Mouse (Mus musculus) hindbrain, embryonic 16.5 days (tissue): ENCODE data around the gene Kbtbd12. TPM values are rescaled to one million over a fixed set of nuclear protein-coding genes. Genes with fewer than 3 reads are reported as not detected.

Source experiments
- ATAC-seq: fragments of 200-750 bp; cut with Nextera tagmentation; 2 replicates; pipeline ENCODE4 v1.8.0; 2017; ENCODE audit warnings: moderate TSS enrichment, moderate library complexity
- H3K27ac ChIP-seq: fragments of 300-500 bp; sonication (generic); 2 replicates; pipeline ENCODE4 v1.5.1; 2014; ENCODE audit warnings: low read depth, mild to moderate bottlenecking, control low read depth, low read length, moderate library complexity
- H3K27me3 ChIP-seq: fragments of 300-500 bp; sonication (generic); replicated peaks from 2 replicates; pipeline ENCODE4 v1.6.1; 2014; ENCODE audit warnings: low read length; ENCODE audit not compliant: control insufficient read depth, insufficient read depth
- H3K36me3 ChIP-seq: fragments of 300-500 bp; sonication (generic); 2 replicates; pipeline ENCODE4 v1.6.1; 2014; ENCODE audit warnings: mild to moderate bottlenecking, low read length, moderate library complexity, mixed read lengths; ENCODE audit not compliant: control insufficient read depth, insufficient read depth
- H3K4me1 ChIP-seq: fragments of 300-500 bp; sonication (generic); 2 replicates; pipeline ENCODE4 v1.6.1; 2014; ENCODE audit warnings: low read depth, low read length; ENCODE audit not compliant: control insufficient read depth, insufficient read depth
- H3K4me2 ChIP-seq: fragments of 300-500 bp; sonication (generic); 2 replicates; pipeline ENCODE4 v1.6.1; 2014; ENCODE audit warnings: mild to moderate bottlenecking, low read length, control low read depth, moderate library complexity
- H3K4me3 ChIP-seq: fragments of 300-500 bp; sonication (generic); 2 replicates; pipeline ENCODE4 v1.5.1; 2014; ENCODE audit warnings: mild to moderate bottlenecking, low read length, control low read depth, moderate library complexity
- H3K9ac ChIP-seq: fragments of 300-500 bp; sonication (generic); 2 replicates; pipeline ENCODE4 v1.6.1; 2014; ENCODE audit warnings: low read depth, mild to moderate bottlenecking, control low read depth, low read length, moderate library complexity
- H3K9me3 ChIP-seq: fragments of 300-500 bp; sonication (generic); 2 replicates; pipeline ENCODE4 v1.6.1; 2014; ENCODE audit warnings: mild to moderate bottlenecking, low read length, moderate library complexity; ENCODE audit not compliant: control insufficient read depth
- WGBS: fragments of 180-500 bp; shearing (Covaris S2); extraction: QIAGEN DNeasy Blood & Tissue Kit; methylation state at CpG from one replicate; pipeline ENCODE4 v1.1.7; 2014; 5-methylcytosine and 5-hydroxymethylcytosine counted together
- polyA plus RNA-seq: library from polyadenylated mRNA; unstranded; fragments of >200 nt; fragmentation: Nextera tagmentation; extraction: Ambion mirVana; gene quantifications from 2 replicates; pipeline ENCODE4 v1.2.1, GENCODE M21; 2015

Kbtbd12 gene
- polyA plus RNA-seq, 1 experiment from 2014 or later, result 0.60 TPM

DNA sequence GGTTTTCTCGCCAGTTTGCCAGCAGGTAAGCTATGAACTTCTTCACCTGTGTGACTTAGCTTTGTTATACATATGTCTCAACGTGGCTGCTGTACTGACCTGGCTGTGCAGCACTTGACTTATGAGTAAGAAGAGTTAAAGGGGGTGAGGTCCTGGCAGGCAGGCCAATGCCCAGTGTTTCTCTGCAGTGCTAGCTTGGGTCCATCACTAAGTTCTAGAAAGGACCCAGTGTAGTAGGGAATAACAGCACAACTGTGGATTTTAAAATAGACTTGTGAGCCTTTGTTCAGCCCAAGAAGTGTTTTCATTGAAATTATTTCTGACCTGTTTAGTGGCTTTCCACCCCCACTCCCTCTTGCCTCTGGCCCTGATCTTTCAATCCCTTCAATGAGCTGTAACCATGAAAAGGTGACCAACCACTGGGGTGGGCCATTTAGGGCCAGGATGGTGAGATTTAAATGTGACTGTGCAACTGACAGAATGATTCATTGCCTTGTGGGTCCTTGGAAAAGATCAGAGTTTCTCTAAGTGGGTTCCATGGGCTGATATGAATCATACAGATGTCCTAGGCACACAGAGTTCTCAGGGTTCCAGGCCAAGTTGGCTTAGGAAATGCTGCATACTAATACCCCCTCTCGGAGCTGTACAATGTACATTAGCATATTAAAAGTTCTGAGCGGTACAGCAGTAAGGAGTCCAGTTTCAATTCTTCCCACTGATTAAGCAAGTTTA is 10.0 kb upstream of the Kbtbd12 start:
- no peaks in the 10 kb centered on the region for H3K9me3 ChIP-seq
- peaks cover 3% of the 10 kb centered on the region; the same call in 1 of the 2 replicates for H3K4me1 ChIP-seq
- no peak overlapping the region for H3K27ac ChIP-seq
- no peaks in the 10 kb centered on the region for H3K36me3 ChIP-seq
- H3K27me3 ChIP-seq, result no peaks in the 10 kb centered on the region
- peak; percentile 88 for ATAC-seq
- H3K4me3 ChIP-seq, result no peak overlapping the region
- WGBS, result 46% methylated on average over 4 of the region's 4 CpGs
- no peak overlapping the region for H3K9ac ChIP-seq
- no peak overlapping the region for H3K4me2 ChIP-seq

DNA sequence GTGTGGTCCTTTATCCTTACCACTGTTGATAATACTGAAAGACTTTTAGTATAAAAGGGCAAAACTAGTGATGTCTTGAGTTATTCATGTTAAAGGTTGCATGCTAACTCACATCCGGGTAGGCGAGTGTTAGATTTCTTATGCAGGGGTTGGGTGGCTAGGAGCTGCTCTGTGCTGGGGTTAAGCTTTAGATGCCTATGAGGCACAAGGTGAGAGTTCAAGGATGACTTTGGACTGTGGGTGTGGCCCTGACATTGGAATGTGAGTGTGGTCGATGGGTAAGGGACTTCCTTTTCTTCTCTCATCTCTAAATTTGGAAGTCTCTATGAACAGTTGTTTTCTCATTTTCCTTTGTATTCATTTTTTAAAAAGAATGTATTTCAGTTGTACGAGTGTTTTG is 7.0 kb upstream of the Kbtbd12 start:
- Histone ChIP-seq H3K4me3 (no peak overlapping the region), H3K36me3 (no peaks in the 10 kb centered on the region), H3K4me1 (peaks cover 9% of the 10 kb centered on the region), H3K27ac (no peak overlapping the region), H3K4me2 (no peak overlapping the region), H3K9me3 (no peaks in the 10 kb centered on the region), H3K9ac (no peak overlapping the region), H3K27me3 (no peaks in the 10 kb centered on the region)
- 90% methylated on average over 4 of the region's 4 CpGs for WGBS
- no peak for ATAC-seq

DNA sequence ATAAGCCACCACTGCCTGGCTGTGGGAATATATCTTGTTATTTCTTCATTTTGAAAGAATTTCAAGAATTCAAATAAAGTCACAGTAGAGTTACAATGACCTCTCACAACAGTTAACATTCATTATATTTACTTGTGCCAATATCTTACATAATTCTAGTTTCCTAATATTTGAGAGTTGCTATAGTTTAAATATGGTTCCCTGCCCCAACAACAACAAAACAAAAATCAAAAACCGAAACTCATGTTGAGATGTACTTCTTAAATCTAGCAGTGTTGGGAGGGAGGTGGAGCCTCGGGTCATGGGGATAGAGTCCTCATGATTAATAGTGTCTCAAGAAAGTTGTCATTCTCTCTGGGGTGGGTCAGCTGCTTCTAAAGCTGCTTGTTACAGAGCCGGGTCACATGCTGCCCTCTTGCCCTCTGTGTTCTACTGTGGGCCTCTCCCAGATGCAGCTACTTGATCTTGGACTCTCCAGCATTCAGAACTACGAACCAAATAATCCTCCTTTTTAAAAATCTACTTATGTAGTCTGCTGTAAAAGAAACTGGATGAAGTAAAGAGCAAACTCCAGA is 3.7 kb upstream of the Kbtbd12 start:
- Histone ChIP-seq H3K4me1 (peaks cover 6% of the 10 kb centered on the region), H3K4me3 (no peak overlapping the region), H3K27me3 (no peaks in the 10 kb centered on the region), H3K27ac (no peak overlapping the region), H3K36me3 (no peaks in the 10 kb centered on the region), H3K4me2 (no peak overlapping the region), H3K9ac (no peak overlapping the region), H3K9me3 (no peaks in the 10 kb centered on the region; the same call in 1 of the 2 replicates)
- WGBS, result 65% methylated on average over 4 of the region's 4 CpGs
- no peak for ATAC-seq

DNA sequence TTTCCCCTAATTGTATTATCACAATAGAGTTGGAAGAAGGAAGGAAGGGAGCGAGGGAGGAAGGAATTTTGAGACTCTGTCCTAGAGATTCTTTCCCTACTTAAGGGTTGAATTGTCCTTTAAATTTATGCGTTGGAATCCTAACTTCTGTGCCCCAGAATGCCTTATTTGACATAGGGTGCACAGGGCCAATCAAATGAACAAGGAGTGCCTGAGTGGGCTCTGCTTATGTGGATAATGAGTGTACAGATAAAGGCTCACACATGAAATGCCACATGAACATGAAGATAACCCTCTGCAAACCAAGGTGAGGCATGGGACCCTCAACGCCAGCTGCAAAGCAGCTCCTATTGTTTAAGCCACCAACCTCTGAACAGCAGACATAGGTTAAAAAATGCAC is 2.6 kb upstream of the Kbtbd12 start:
- H3K27ac ChIP-seq, result peak overlapping the region; percentile 39; the same call in 1 of the 2 replicates
- 26% methylated on average over 3 of the region's 3 CpGs for WGBS
- no peaks in the 10 kb centered on the region for H3K27me3 ChIP-seq
- H3K4me1 ChIP-seq, result peaks cover 6% of the 10 kb centered on the region
- 0 out of 2 replicates have a peak, but pooled peaks have one; percentile 4 for ATAC-seq
- H3K9me3 ChIP-seq, result no peaks in the 10 kb centered on the region; the same call in 1 of the 2 replicates
- H3K4me3 ChIP-seq, result no peak overlapping the region
- no peaks in the 10 kb centered on the region for H3K36me3 ChIP-seq
- no peak overlapping the region for H3K9ac ChIP-seq
- H3K4me2 ChIP-seq, result peak overlapping the region; percentile 34

GRCm38 (mm10) chr6:88639921-88640320 is 2.2 kb upstream of the Kbtbd12 start:
- WGBS, result under 1% methylated on average over 9 of the region's 9 CpGs
- peak overlapping the region; percentile 34 for H3K4me2 ChIP-seq
- H3K4me3 ChIP-seq, result no peak overlapping the region
- peak overlapping the region; percentile 39; the same call in 1 of the 2 replicates for H3K27ac ChIP-seq
- H3K36me3 ChIP-seq, result no peaks in the 10 kb centered on the region
- peaks cover 6% of the 10 kb centered on the region for H3K4me1 ChIP-seq
- no peaks in the 10 kb centered on the region; the same call in 1 of the 2 replicates for H3K9me3 ChIP-seq
- ATAC-seq, result peak; percentile 79
- no peaks in the 10 kb centered on the region for H3K27me3 ChIP-seq
- H3K9ac ChIP-seq, result peak overlapping the region; percentile 20; the same call in 1 of the 2 replicates

- Histone ChIP-seq H3K27ac (no peak overlapping the region), H3K27me3 (no peaks in the 10 kb centered on the region), H3K4me1 (peaks cover 6% of the 10 kb centered on the region), H3K4me3 (no peak overlapping the region), H3K9me3 (no peaks in the 10 kb centered on the region; the same call in 1 of the 2 replicates), H3K36me3 (no peaks in the 10 kb centered on the region), H3K4me2 (peak overlapping the region; percentile 34), H3K9ac (no peak overlapping the region)
- peak; percentile 34; the same call in 1 of the 2 replicates for ATAC-seq
- WGBS, result 36% methylated on average over 6 of the region's 6 CpGs
Observed at GRCm38 (mm10) chr6:88639372-88639920, 1.7 kb upstream of the Kbtbd12 start.

- Histone ChIP-seq H3K9ac (no peak overlapping the region), H3K36me3 (no peaks in the 10 kb centered on the region), H3K4me1 (peaks cover 6% of the 10 kb centered on the region), H3K27me3 (no peaks in the 10 kb centered on the region), H3K9me3 (no peaks in the 10 kb centered on the region; the same call in 1 of the 2 replicates), H3K4me2 (no peak overlapping the region), H3K4me3 (no peak overlapping the region), H3K27ac (no peak overlapping the region)
- WGBS, result 31% methylated on average over 1 of the region's 1 CpGs
- no peak for ATAC-seq
Observed at GRCm38 (mm10) chr6:88638917-88639316, 1.2 kb upstream of the Kbtbd12 start.

- Histone ChIP-seq H3K27ac (no peak overlapping the region), H3K4me1 (peaks cover 6% of the 10 kb centered on the region), H3K4me3 (no peak overlapping the region), H3K36me3 (no peaks in the 10 kb centered on the region), H3K9me3 (no peaks in the 10 kb centered on the region; the same call in 1 of the 2 replicates), H3K27me3 (no peaks in the 10 kb centered on the region), H3K9ac (no peak overlapping the region), H3K4me2 (no peak overlapping the region)
- WGBS, result 94% methylated on average over 6 of the region's 6 CpGs
- ATAC-seq, result no peak
Observed at GRCm38 (mm10) chr6:88635881-88636754, 1.6 kb downstream of the Kbtbd12 start.
